Mouse (Mus musculus) midbrain, embryonic 15.5 days (tissue): ENCODE measurements around the gene Fev. TPM values are rescaled to one million over a fixed set of nuclear protein-coding genes. Genes with fewer than 3 reads are reported as not detected.

ENCODE experiments used
- ATAC-seq: fragments of 200-750 bp; cut with Nextera tagmentation; replicated peaks from 2 replicates; pipeline ENCODE4 v1.8.0; 2017; ENCODE audit warnings: moderate TSS enrichment
- H3K27ac ChIP-seq: fragments of 300-500 bp; sonication (generic); 2 replicates; pipeline ENCODE4 v1.5.1; 2015; ENCODE audit warnings: mild to moderate bottlenecking, inconsistent platforms
- H3K27me3 ChIP-seq: fragments of 300-500 bp; sonication (generic); replicated peaks from 2 replicates; pipeline ENCODE4 v1.6.1; 2015; ENCODE audit warnings: inconsistent platforms
- H3K36me3 ChIP-seq: fragments of 300-500 bp; sonication (generic); replicated peaks from 2 replicates; pipeline ENCODE4 v1.6.1; 2015; ENCODE audit warnings: inconsistent platforms
- H3K4me1 ChIP-seq: fragments of 300-500 bp; sonication (generic); 2 replicates; pipeline ENCODE4 v1.6.1; 2015; ENCODE audit warnings: inconsistent platforms
- H3K4me2 ChIP-seq: fragments of 300-500 bp; sonication (generic); 2 replicates; pipeline ENCODE4 v1.6.1; 2015; ENCODE audit warnings: inconsistent platforms, mild to moderate bottlenecking, moderate library complexity
- H3K4me3 ChIP-seq: fragments of 300-500 bp; sonication (generic); 2 replicates; pipeline ENCODE4 v1.5.1; 2015; ENCODE audit warnings: mild to moderate bottlenecking, inconsistent platforms
- H3K9ac ChIP-seq: fragments of 300-500 bp; sonication (generic); 2 replicates; pipeline ENCODE4 v1.6.1; 2015; ENCODE audit warnings: mild to moderate bottlenecking, inconsistent platforms
- H3K9me3 ChIP-seq: fragments of 300-500 bp; sonication (generic); 2 replicates; pipeline ENCODE4 v1.6.1; 2016; ENCODE audit warnings: inconsistent platforms
- WGBS: fragments of 180-500 bp; shearing (Covaris S2); methylation state at CpG from one replicate; pipeline ENCODE4 v1.1.7; 2015; ENCODE audit warnings: mixed read lengths; 5-methylcytosine and 5-hydroxymethylcytosine counted together
- polyA plus RNA-seq: library from polyadenylated mRNA; unstranded; fragments of >200 nt; fragmentation: Nextera tagmentation; extraction: Ambion mirVana; gene quantifications from 2 replicates; pipeline ENCODE4 v1.2.1, GENCODE M21; 2015

Fev gene
- polyA plus RNA-seq, result 1.8 TPM in 2 replicates

GRCm38 (mm10) chr1:74885369-74886042 lies at the start of gene Fev:
Gene Fev (minus strand): TSS chr1:74885419.
- Histone ChIP-seq H3K36me3 (no peaks in the 10 kb centered on the region), H3K4me3 (peak within 1 kb of the TSS; percentile 22), H3K27ac (no peak within 1 kb of the TSS), H3K9me3 (no peaks in the 10 kb centered on the region), H3K27me3 (peaks cover 89% of the 10 kb centered on the region), H3K4me2 (peak within 1 kb of the TSS; percentile 45), H3K4me1 (peaks cover 36% of the 10 kb centered on the region), H3K9ac (peak within 1 kb of the TSS; percentile 27; the same call in 1 of the 2 replicates)
- under 1% methylated on average over 43 of the region's 43 CpGs for WGBS
- ATAC-seq, result no peak

- no peaks in the 10 kb centered on the region for H3K4me1 ChIP-seq
- H3K36me3 ChIP-seq, result no peaks in the 10 kb centered on the region
- ATAC-seq, result no peak
- no peak overlapping the region for H3K4me2 ChIP-seq
- no peak overlapping the region for H3K9ac ChIP-seq
- peaks cover 17% of the 10 kb centered on the region for H3K27me3 ChIP-seq
- WGBS, result 86% methylated on average over 9 of the region's 9 CpGs
- no peak overlapping the region for H3K27ac ChIP-seq
- H3K4me3 ChIP-seq, result no peak overlapping the region
- no peaks in the 10 kb centered on the region for H3K9me3 ChIP-seq
Observed at GRCm38 (mm10) chr1:74927621-74928296, 42.5 kb upstream of the Fev start.

DNA sequence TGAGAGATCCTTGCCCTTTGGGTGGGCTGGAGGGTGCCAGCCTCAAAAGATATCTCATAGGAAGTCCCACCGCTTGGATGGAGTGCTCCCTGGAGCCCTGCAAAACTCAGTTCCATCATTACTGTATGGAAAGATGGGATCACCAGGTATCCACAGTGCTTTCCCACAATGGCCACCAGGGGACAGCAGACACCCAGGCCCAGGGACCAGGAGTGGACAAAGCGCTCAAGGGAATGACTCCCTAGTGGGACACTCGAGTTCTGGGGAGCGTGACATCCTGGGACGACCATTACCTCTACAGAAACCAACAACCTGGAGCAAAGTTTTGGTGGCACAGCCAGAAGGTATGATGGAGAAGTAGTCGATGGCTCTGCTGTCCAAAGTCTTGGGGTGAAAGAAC lies 41.5 kb upstream of the Fev start:
- H3K9ac ChIP-seq, result no peak overlapping the region
- H3K27me3 ChIP-seq, result peaks cover 10% of the 10 kb centered on the region; the same call in 1 of the 2 replicates
- no peaks in the 10 kb centered on the region for H3K4me1 ChIP-seq
- no peak overlapping the region for H3K27ac ChIP-seq
- H3K4me3 ChIP-seq, result no peak overlapping the region
- H3K36me3 ChIP-seq, result no peaks in the 10 kb centered on the region
- H3K4me2 ChIP-seq, result no peak overlapping the region
- 35% methylated on average over 6 of the region's 6 CpGs for WGBS
- ATAC-seq, result no peak
- no peaks in the 10 kb centered on the region for H3K9me3 ChIP-seq

DNA sequence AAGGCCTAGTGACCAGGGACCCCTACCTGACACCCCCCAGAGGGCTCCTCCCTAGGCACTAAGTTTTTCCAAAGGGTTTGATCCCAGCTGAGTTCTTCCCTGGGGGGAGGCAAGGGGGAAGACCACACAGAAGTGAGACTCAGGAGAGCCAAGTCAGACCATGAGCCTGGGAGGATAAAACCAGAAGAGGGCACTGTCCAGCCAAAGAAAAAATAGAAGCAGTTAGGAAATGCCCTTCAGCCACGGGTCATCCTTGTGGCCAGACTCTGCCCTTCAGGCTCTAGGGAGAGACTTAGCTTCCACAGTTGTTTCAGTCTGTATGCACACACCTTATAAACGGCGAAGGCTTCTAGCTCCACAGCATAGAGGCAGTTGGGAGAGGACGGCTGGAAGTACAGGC lies 39.2 kb upstream of the Fev start:
- H3K4me3 ChIP-seq, result no peak overlapping the region
- no peaks in the 10 kb centered on the region for H3K4me1 ChIP-seq
- H3K27me3 ChIP-seq, result peaks cover 3% of the 10 kb centered on the region; the same call in 1 of the 2 replicates
- H3K4me2 ChIP-seq, result no peak overlapping the region
- WGBS, result 67% methylated on average over 4 of the region's 4 CpGs
- H3K36me3 ChIP-seq, result no peaks in the 10 kb centered on the region
- H3K9me3 ChIP-seq, result no peaks in the 10 kb centered on the region
- no peak for ATAC-seq
- H3K9ac ChIP-seq, result no peak overlapping the region
- H3K27ac ChIP-seq, result no peak overlapping the region

DNA sequence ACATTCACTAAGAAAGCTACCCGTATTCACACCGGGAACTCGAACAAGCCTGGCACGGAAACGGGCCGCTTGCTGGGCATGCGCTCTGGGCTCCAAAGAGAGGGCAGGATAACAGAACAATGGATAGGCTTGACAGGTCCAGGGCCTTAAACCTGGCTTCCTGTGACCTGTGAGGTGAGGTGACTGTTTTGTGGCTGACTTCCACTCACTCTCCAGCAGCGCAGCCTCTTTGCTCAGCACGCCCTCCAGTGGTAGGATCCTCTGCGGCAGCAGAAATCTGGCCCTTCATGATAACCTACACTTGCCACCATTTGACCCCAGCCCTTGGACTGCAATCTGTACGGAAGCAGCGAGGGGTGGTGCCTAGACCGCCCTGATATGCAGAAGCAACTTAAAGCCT lies 30.5 kb upstream of the Fev start:
- H3K36me3 ChIP-seq, result no peaks in the 10 kb centered on the region
- H3K27ac ChIP-seq, result no peak overlapping the region
- H3K4me3 ChIP-seq, result no peak overlapping the region
- WGBS, result 27% methylated on average over 13 of the region's 13 CpGs
- no peaks in the 10 kb centered on the region for H3K4me1 ChIP-seq
- H3K27me3 ChIP-seq, result peaks cover 6% of the 10 kb centered on the region; the same call in 1 of the 2 replicates
- no peak overlapping the region for H3K4me2 ChIP-seq
- H3K9ac ChIP-seq, result no peak overlapping the region
- no peaks in the 10 kb centered on the region for H3K9me3 ChIP-seq
- ATAC-seq, result no peak

- 22% methylated on average over 6 of the region's 6 CpGs for WGBS
- H3K9me3 ChIP-seq, result no peaks in the 10 kb centered on the region
- ATAC-seq, result no peak
- H3K9ac ChIP-seq, result no peak overlapping the region
- H3K4me2 ChIP-seq, result no peak overlapping the region
- peaks cover 65% of the 10 kb centered on the region for H3K27me3 ChIP-seq
- H3K4me1 ChIP-seq, result peaks cover 14% of the 10 kb centered on the region
- H3K27ac ChIP-seq, result no peak overlapping the region
- no peak overlapping the region for H3K4me3 ChIP-seq
- no peaks in the 10 kb centered on the region for H3K36me3 ChIP-seq
Observed at GRCm38 (mm10) chr1:74902191-74902590, 17.0 kb upstream of the Fev start.

- H3K4me2 ChIP-seq, result no peak overlapping the region
- H3K27me3 ChIP-seq, result peaks cover 70% of the 10 kb centered on the region
- no peak overlapping the region for H3K27ac ChIP-seq
- WGBS, result 4% methylated on average over 3 of the region's 3 CpGs
- H3K9me3 ChIP-seq, result no peaks in the 10 kb centered on the region
- H3K36me3 ChIP-seq, result no peaks in the 10 kb centered on the region
- peaks cover 14% of the 10 kb centered on the region for H3K4me1 ChIP-seq
- H3K9ac ChIP-seq, result no peak overlapping the region
- H3K4me3 ChIP-seq, result no peak overlapping the region
- no peak for ATAC-seq
Observed at GRCm38 (mm10) chr1:74901686-74902085, 16.5 kb upstream of the Fev start.

DNA sequence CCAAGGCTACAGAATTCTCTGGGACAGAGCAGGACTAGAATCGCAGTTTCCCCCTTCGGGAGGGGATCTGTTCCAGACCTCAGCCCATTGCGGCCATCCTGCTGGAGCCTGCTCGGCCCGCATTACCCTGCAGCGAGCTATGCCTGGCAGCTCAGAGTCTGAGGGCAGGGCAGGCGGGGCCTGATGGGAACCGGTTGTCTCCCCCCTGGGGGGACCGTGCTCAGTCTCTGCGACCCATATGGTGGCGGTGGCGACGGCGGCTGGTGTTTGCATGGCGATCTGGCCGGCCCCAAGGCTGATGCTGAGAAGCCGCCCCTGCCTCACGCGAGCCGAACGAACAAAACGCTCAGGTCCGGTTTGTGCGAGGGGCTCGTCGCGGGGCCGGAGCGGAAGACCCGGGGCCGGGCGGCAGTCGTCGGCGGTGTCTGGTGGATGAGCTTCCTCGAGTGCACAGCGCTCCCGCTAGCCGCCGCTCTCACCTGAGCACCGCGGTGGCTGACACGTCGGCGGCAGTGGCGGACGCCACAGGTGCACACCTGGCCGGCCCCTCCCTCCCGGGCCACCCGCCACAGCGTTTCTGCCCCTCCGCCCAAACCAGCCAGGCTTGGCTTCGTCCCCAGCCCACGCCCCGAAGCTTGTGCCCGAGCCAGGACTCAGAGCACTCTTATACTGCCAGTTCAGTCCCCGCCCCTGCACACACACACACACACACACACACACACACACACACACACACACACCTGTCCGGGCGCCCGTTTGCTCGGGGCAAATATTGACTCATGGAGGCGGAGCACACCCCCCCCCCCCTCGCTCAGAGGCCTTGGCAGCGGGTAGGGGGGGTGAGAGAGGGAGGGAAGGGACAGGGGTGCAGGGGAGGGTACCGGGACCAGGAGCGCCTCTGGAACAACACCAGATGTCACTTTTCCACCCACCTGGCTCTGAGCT lies 15.4 kb upstream of the Fev start:
- Histone ChIP-seq H3K9me3 (no peaks in the 10 kb centered on the region), H3K4me2 (peak overlapping the region; percentile 72), H3K27me3 (peaks cover 77% of the 10 kb centered on the region), H3K9ac (peak overlapping the region; percentile 31; the same call in 1 of the 2 replicates), H3K4me3 (peak overlapping the region; percentile 36), H3K27ac (no peak overlapping the region), H3K36me3 (no peaks in the 10 kb centered on the region), H3K4me1 (peaks cover 14% of the 10 kb centered on the region)
- ATAC-seq, result peak; percentile 46
- WGBS, result under 1% methylated on average over 65 of the region's 66 CpGs

GRCm38 (mm10) chr1:74898656-74899431 lies 13.6 kb upstream of the Fev start:
- 11% methylated on average over 7 of the region's 10 CpGs for WGBS
- Histone ChIP-seq H3K4me1 (peaks cover 14% of the 10 kb centered on the region), H3K9me3 (no peaks in the 10 kb centered on the region), H3K27me3 (peaks cover 87% of the 10 kb centered on the region), H3K36me3 (no peaks in the 10 kb centered on the region), H3K9ac (no peak overlapping the region), H3K4me3 (no peak overlapping the region), H3K4me2 (no peak overlapping the region), H3K27ac (no peak overlapping the region)
- no peak for ATAC-seq

- no peak overlapping the region for H3K9ac ChIP-seq
- H3K4me3 ChIP-seq, result no peak overlapping the region
- no peaks in the 10 kb centered on the region for H3K36me3 ChIP-seq
- no peak for ATAC-seq
- peaks cover 85% of the 10 kb centered on the region for H3K27me3 ChIP-seq
- 5% methylated on average over 7 of the region's 7 CpGs for WGBS
- no peaks in the 10 kb centered on the region for H3K9me3 ChIP-seq
- H3K4me1 ChIP-seq, result peaks cover 19% of the 10 kb centered on the region
- H3K27ac ChIP-seq, result no peak overlapping the region
- no peak overlapping the region for H3K4me2 ChIP-seq
Observed at GRCm38 (mm10) chr1:74897976-74898375, 12.8 kb upstream of the Fev start.

DNA sequence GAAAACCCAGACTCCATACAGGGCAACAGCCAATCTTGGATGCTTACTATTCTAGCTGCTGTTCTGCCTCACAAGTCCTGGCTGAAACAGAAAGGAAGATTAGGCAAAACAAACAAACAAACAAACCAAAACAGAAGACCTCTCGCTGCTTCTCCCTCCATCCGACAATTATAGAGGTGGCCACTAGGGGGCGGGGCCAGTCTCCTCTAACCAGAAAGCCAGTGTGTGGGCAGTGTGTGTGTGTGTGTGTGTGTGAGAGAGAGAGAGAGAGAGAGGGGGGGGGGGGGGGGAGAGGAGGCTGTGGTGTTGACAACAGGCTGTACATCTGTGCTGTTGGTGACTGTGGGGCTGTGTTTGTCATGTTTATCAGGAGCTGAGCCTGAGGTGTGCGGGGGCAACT lies 9.7 kb upstream of the Fev start:
- H3K9me3 ChIP-seq, result no peaks in the 10 kb centered on the region
- no peaks in the 10 kb centered on the region for H3K36me3 ChIP-seq
- H3K9ac ChIP-seq, result no peak overlapping the region
- 15% methylated on average over 4 of the region's 4 CpGs for WGBS
- H3K27me3 ChIP-seq, result peaks cover 85% of the 10 kb centered on the region
- no peak overlapping the region for H3K4me3 ChIP-seq
- H3K4me1 ChIP-seq, result peaks cover 16% of the 10 kb centered on the region
- no peak for ATAC-seq
- no peak overlapping the region for H3K4me2 ChIP-seq
- H3K27ac ChIP-seq, result no peak overlapping the region
